Comparison of ENCODE assay signal across 8 mouse cellular contexts in the genomic region with DNA sequence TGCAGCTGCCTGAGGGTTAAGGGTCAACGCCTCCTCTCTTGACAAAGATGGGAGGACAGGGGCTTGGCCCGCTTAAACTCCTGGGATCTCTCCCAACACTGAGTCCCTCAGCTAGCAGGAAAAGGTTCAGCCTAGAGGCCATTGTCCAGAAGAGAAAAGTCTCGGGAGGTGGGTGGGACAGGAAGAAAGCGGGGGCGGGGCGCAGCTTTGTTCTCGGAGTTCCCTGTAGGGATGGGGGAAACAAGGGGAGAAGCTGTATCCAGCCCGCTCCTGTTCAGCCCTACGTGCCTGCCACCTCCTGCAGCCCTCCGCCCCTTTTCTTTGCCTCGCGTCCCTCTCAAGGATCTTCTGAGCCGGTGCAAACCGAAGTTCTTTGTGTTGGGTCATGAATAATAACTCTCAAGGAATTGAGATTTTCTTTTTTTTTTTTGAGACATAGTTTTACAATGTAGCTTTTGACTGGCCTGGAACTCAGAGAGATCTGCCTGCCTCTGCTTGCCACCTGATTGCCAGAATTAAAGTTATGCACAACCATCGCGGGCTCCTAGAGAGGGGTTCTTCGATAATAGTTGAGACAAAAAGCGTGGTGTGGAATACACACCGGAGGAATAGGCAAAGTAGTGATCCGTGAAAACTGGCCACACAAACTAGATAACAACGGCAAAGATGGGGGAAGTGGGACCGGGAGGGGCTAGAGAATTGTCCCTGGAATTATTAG. TPM values are rescaled to one million over a fixed set of nuclear protein-coding genes. Genes with fewer than 3 reads are reported as not detected.
A peak's percentile ranks its signal among the peaks of the same experiment; 100 is the strongest.
DNase-seq lines count a peak whose midpoint lies in the region; ATAC-seq lines count a peak whose summit lies in the region.

No protein-coding gene starts in this region.

- H3K4me2 ChIP-seq in intestine, embryonic 16.5 days (ENCODE audit: low read depth, low read length) = peak overlapping the region; percentile 60
- peak overlapping the region; percentile 54 for H3K4me2 ChIP-seq in midbrain, embryonic 16.5 days (ENCODE audit: low read length)

- peak overlapping the region; percentile 92 for H3K4me3 ChIP-seq in embryonic facial prominence, embryonic 10.5 days
- peak overlapping the region; percentile 91 for H3K4me3 ChIP-seq in intestine, embryonic 16.5 days (ENCODE audit: low read length)
- peak overlapping the region; percentile 90 for H3K4me3 ChIP-seq in midbrain, embryonic 16.5 days (ENCODE audit: low read depth, low read length)

- peaks cover 47% of the 10 kb centered on the region for H3K4me1 ChIP-seq in embryonic facial prominence, embryonic 10.5 days
- peaks cover 19% of the 10 kb centered on the region for H3K4me1 ChIP-seq in intestine, embryonic 16.5 days (ENCODE audit: control insufficient read depth, insufficient read depth, low read length)
- H3K4me1 ChIP-seq in midbrain, embryonic 16.5 days (ENCODE audit: control insufficient read depth, insufficient read depth, low read length) = peaks cover 38% of the 10 kb centered on the region

- peak; percentile 45 for ATAC-seq in intestine, embryonic 16.5 days
- peak; percentile 40 for ATAC-seq in midbrain, embryonic 16.5 days

- DNase-seq in 416B (ENCODE audit: low read depth) = peak; percentile 68
- peak; percentile 68 to 89 for DNase-seq in adrenal gland, adult (ENCODE audit: inconsistent age in 2 of 2, low spot score in 1 of 2)
- DNase-seq in embryonic facial prominence, embryonic 10.5 days (ENCODE audit: low spot score) = peak; percentile 88
- peak; percentile 99 for DNase-seq in heart, adult 11 months
- DNase-seq in liver = peak; percentile 64
- DNase-seq in thymus, postnatal 14 days = peak; percentile 65

- peaks cover 24% of the 10 kb centered on the region for H3K36me3 ChIP-seq in embryonic facial prominence, embryonic 10.5 days (replicated peaks)
- H3K36me3 ChIP-seq in intestine, embryonic 16.5 days (ENCODE audit: control insufficient read depth, insufficient read depth, low read length) = no peaks in the 10 kb centered on the region
- no peaks in the 10 kb centered on the region for H3K36me3 ChIP-seq in midbrain, embryonic 16.5 days (ENCODE audit: control insufficient read depth, insufficient read depth, low read length)

- H3K27me3 ChIP-seq in embryonic facial prominence, embryonic 10.5 days (replicated peaks; ENCODE audit: low read depth, poor library complexity, severe bottlenecking) = no peaks in the 10 kb centered on the region
- no peaks in the 10 kb centered on the region for H3K27me3 ChIP-seq in intestine, embryonic 16.5 days (replicated peaks; ENCODE audit: control insufficient read depth, insufficient read depth, low read length)
- no peaks in the 10 kb centered on the region for H3K27me3 ChIP-seq in midbrain, embryonic 16.5 days (ENCODE audit: control insufficient read depth, insufficient read depth, low read depth, low read length)

- peak overlapping the region; percentile 94 for H3K9ac ChIP-seq in intestine, embryonic 16.5 days (ENCODE audit: low read depth, low read length)
- H3K9ac ChIP-seq in midbrain, embryonic 16.5 days (ENCODE audit: low read depth, low read length) = peak overlapping the region; percentile 30

- 2% methylated on average over 22 of the region's 22 CpGs for WGBS in embryonic facial prominence, embryonic 10.5 days
- 3% methylated on average over 22 of the region's 22 CpGs for WGBS in intestine, embryonic 16.5 days
- WGBS in midbrain, embryonic 16.5 days = 1% methylated on average over 22 of the region's 22 CpGs

- H3K9me3 ChIP-seq in embryonic facial prominence, embryonic 10.5 days = no peaks in the 10 kb centered on the region
- no peaks in the 10 kb centered on the region for H3K9me3 ChIP-seq in intestine, embryonic 16.5 days (ENCODE audit: control insufficient read depth, low read length)
- no peaks in the 10 kb centered on the region for H3K9me3 ChIP-seq in midbrain, embryonic 16.5 days (replicated peaks; ENCODE audit: control insufficient read depth, low read length, poor library complexity, severe bottlenecking)

- peak overlapping the region; percentile 97 for H3K27ac ChIP-seq in embryonic facial prominence, embryonic 10.5 days (replicated peaks)
- peak overlapping the region; percentile 77 for H3K27ac ChIP-seq in intestine, embryonic 16.5 days (ENCODE audit: low read length)
- peak overlapping the region; percentile 90 for H3K27ac ChIP-seq in midbrain, embryonic 16.5 days (ENCODE audit: low read length)

RNA-seq across cellular contexts. Expression of a gene that starts 0.6 kb away (rescaled TPM):
- polyA plus RNA-seq in embryonic facial prominence, embryonic 10.5 days (2016; fragmentation: Nextera tagmentation; extraction: Ambion mirVana) = 125 and 133 TPM in 2 replicates
- polyA plus RNA-seq in intestine, embryonic 16.5 days (2015; fragmentation: Nextera tagmentation; extraction: Ambion mirVana) = 30.3 TPM in 2 replicates
- 44.4 and 46.8 TPM in 2 replicates for polyA plus RNA-seq in midbrain, embryonic 16.5 days (2015; fragmentation: Nextera tagmentation; extraction: Ambion mirVana)

RNA-seq across cellular contexts. Expression of a gene that starts 28.1 kb away (rescaled TPM):
- polyA plus RNA-seq in embryonic facial prominence, embryonic 10.5 days (2016; fragmentation: Nextera tagmentation; extraction: Ambion mirVana) = 71.9 and 75.5 TPM in 2 replicates
- 81.3 and 81.6 TPM in 2 replicates for polyA plus RNA-seq in intestine, embryonic 16.5 days (2015; fragmentation: Nextera tagmentation; extraction: Ambion mirVana)
- 78.5 and 79.2 TPM in 2 replicates for polyA plus RNA-seq in midbrain, embryonic 16.5 days (2015; fragmentation: Nextera tagmentation; extraction: Ambion mirVana)

RNA-seq across cellular contexts. Expression of a gene that starts 29.2 kb away (rescaled TPM):
- polyA plus RNA-seq in embryonic facial prominence, embryonic 10.5 days (2016; fragmentation: Nextera tagmentation; extraction: Ambion mirVana) = 14.4 and 15.6 TPM in 2 replicates
- 9.8 and 10.7 TPM in 2 replicates for polyA plus RNA-seq in intestine, embryonic 16.5 days (2015; fragmentation: Nextera tagmentation; extraction: Ambion mirVana)
- 23.6 and 24.6 TPM in 2 replicates for polyA plus RNA-seq in midbrain, embryonic 16.5 days (2015; fragmentation: Nextera tagmentation; extraction: Ambion mirVana)

Comparison
In these comparisons a context has a peak if more than half of its experiments do, and no peak if none do; other contexts are left out.
1. Peak in every context shown above with its lines: DNase-seq, ATAC-seq, H3K4me3 ChIP-seq and H3K27ac ChIP-seq.